Mouse (Mus musculus) midbrain, embryonic 11.5 days (tissue): Measurements from ENCODE around the gene Pfas. TPM values are rescaled to one million over a fixed set of nuclear protein-coding genes. Genes with fewer than 3 reads are reported as not detected.
"Not testable (repeated sequence)": the region's sequence is repeated elsewhere in the genome, so short reads cannot be mapped to it uniquely, and the experiment has no call there.

Experiments
- ATAC-seq: fragments of 200-750 bp; cut with Nextera tagmentation; 2 replicates; pipeline ENCODE4 v1.8.0; 2017; ENCODE audit warnings: moderate TSS enrichment, moderate library complexity; ENCODE audit not compliant: low FRiP score
- DNase-seq: peaks from one replicate; pipeline ENCODE4 v3.0.0; 2015; ENCODE audit warnings: low spot score; ENCODE audit errors: missing footprints
- H3K27ac ChIP-seq: fragments of 300-500 bp; sonication (generic); 2 replicates; pipeline ENCODE4 v1.5.1; 2014; ENCODE audit warnings: low read depth, low read length
- H3K27me3 ChIP-seq: fragments of 300-500 bp; sonication (generic); 2 replicates; pipeline ENCODE4 v1.6.1; 2014; ENCODE audit warnings: mild to moderate bottlenecking, low read length, moderate library complexity, mixed read lengths; ENCODE audit not compliant: control insufficient read depth, insufficient read depth
- H3K36me3 ChIP-seq: fragments of 300-500 bp; sonication (generic); 2 replicates; pipeline ENCODE4 v1.6.1; 2014; ENCODE audit warnings: mild to moderate bottlenecking, low read length, moderate library complexity, mixed read lengths; ENCODE audit not compliant: control insufficient read depth, insufficient read depth
- H3K4me1 ChIP-seq: fragments of 300-500 bp; sonication (generic); 2 replicates; pipeline ENCODE4 v1.6.1; 2014; ENCODE audit warnings: low read length; ENCODE audit not compliant: control insufficient read depth, insufficient read depth
- H3K4me2 ChIP-seq: fragments of 300-500 bp; sonication (generic); 2 replicates; pipeline ENCODE4 v1.6.1; 2014; ENCODE audit warnings: mild to moderate bottlenecking, moderate library complexity
- H3K4me3 ChIP-seq: fragments of 300-500 bp; sonication (generic); 2 replicates; pipeline ENCODE4 v1.5.1; 2014; ENCODE audit warnings: low read depth, low read length
- H3K9ac ChIP-seq: fragments of 300-500 bp; sonication (generic); 2 replicates; pipeline ENCODE4 v1.6.1; 2014; ENCODE audit warnings: low read length
- H3K9me3 ChIP-seq: fragments of 300-500 bp; sonication (generic); 2 replicates; pipeline ENCODE4 v1.6.1; 2016; ENCODE audit warnings: low read length; ENCODE audit not compliant: control insufficient read depth
- WGBS: fragments of 180-500 bp; shearing (Covaris S2); extraction: QIAGEN DNeasy Blood & Tissue Kit; methylation state at CpG from one replicate; pipeline ENCODE4 v1.1.7; 2014; 5-methylcytosine and 5-hydroxymethylcytosine counted together
- polyA plus RNA-seq: library from polyadenylated mRNA; unstranded; fragments of >200 nt; fragmentation: Nextera tagmentation; extraction: Ambion mirVana; gene quantifications from 2 replicates; pipeline ENCODE4 v1.2.1, GENCODE M21; 2014

Pfas gene
- polyA plus RNA-seq, 1 experiment from 2014 or later = 33.0 TPM

DNA sequence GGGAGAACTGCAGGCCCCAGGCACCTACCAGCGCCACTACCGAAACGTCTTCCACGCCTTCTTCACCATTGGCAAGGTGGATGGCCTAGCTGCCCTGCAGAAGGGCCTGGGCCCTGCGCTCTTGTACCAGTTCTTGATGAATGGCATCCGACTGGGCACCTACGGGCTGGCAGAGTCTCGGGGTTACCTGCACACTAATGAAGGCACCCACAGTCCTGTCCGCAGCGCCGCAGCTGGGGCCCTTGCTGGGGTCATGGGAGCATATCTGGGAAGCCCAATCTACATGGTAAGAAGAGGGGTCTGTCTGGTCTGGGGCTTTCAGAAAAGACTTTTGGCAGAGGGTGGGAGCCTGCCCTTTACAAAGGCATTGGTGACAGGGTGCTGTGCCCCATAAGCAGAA, 39.5 kb downstream of the Pfas start:
- Histone ChIP-seq H3K27me3 (no peaks in the 10 kb centered on the region; the same call in 1 of the 2 replicates), H3K9me3 (no peaks in the 10 kb centered on the region), H3K4me2 (no peak overlapping the region; the same call in 1 of the 2 replicates), H3K36me3 (no peaks in the 10 kb centered on the region), H3K27ac (no peak overlapping the region), H3K4me1 (peaks cover 6% of the 10 kb centered on the region), H3K9ac (no peak overlapping the region), H3K4me3 (no peak overlapping the region)
- whole genome bisulfite sequencing = 82% methylated on average over 11 of the region's 11 CpGs
- ATAC-seq (no peak), DNase-seq (peak; percentile 19)

GRCm38 (mm10) chr11:68967337-68968282, 40.6 kb downstream of the Pfas start, which contains the start of gene Slc25a35:
Gene Slc25a35 (plus strand): TSS chr11:68968131.
- H3K4me3 ChIP-seq = peak within 1 kb of the TSS; percentile 33
- DNase-seq = peak; percentile 95
- no peaks in the 10 kb centered on the region for H3K9me3 ChIP-seq
- peak within 1 kb of the TSS; percentile 50 for H3K9ac ChIP-seq
- peak; percentile 96 for ATAC-seq
- H3K4me2 ChIP-seq = peak within 1 kb of the TSS; percentile 77
- no peaks in the 10 kb centered on the region; the same call in 1 of the 2 replicates for H3K27me3 ChIP-seq
- under 1% methylated on average over 50 of the region's 50 CpGs for WGBS
- H3K36me3 ChIP-seq = no peaks in the 10 kb centered on the region
- H3K27ac ChIP-seq = no peak within 1 kb of the TSS
- peaks cover 2% of the 10 kb centered on the region; the same call in 1 of the 2 replicates for H3K4me1 ChIP-seq

GRCm38 (mm10) chr11:68966554-68966953, 41.7 kb downstream of the Pfas start:
- no peak overlapping the region for H3K9ac ChIP-seq
- no peaks in the 10 kb centered on the region; the same call in 1 of the 2 replicates for H3K27me3 ChIP-seq
- H3K4me2 ChIP-seq = no peak overlapping the region
- no peaks in the 10 kb centered on the region for H3K36me3 ChIP-seq
- 64% methylated on average over 1 of the region's 1 CpGs for WGBS
- peaks cover 2% of the 10 kb centered on the region; the same call in 1 of the 2 replicates for H3K4me1 ChIP-seq
- no peak overlapping the region for H3K27ac ChIP-seq
- DNase-seq = peak; percentile 69
- H3K4me3 ChIP-seq = no peak overlapping the region
- no peaks in the 10 kb centered on the region for H3K9me3 ChIP-seq
- no peak for ATAC-seq

DNA sequence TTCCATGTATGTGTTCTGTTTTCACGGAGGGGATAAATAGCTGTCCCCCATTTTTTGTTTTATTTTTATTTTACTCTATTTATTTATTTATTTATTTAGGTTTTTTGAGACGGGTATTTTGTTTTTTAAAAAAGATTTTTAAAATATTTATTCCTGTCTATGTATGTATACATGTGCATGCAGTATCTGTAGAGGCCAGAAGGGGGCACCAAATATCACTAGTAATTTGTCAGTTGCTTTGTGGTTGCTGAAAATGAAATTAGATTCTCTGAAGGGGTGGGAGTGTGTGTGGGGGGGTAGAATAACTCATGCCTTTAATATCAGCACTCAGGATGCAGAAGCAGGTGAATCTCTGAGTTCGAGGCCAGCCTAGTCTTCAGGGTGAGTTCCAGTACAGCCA, 42.4 kb downstream of the Pfas start:
- no peaks in the 10 kb centered on the region for H3K36me3 ChIP-seq
- H3K4me1 ChIP-seq = peaks cover 2% of the 10 kb centered on the region; the same call in 1 of the 2 replicates
- no peak overlapping the region for H3K4me3 ChIP-seq
- no peak overlapping the region for H3K27ac ChIP-seq
- H3K9ac ChIP-seq = no peak overlapping the region
- ATAC-seq = no peak
- H3K9me3 ChIP-seq = no peaks in the 10 kb centered on the region
- peak; percentile 94 for DNase-seq
- H3K4me2 ChIP-seq = no peak overlapping the region
- 32% methylated on average over 3 of the region's 3 CpGs for WGBS
- no peaks in the 10 kb centered on the region; the same call in 1 of the 2 replicates for H3K27me3 ChIP-seq

GRCm38 (mm10) chr11:68965050-68965449, 43.2 kb downstream of the Pfas start:
- H3K9ac ChIP-seq = no peak overlapping the region
- no peak overlapping the region for H3K4me2 ChIP-seq
- H3K36me3 ChIP-seq = no peaks in the 10 kb centered on the region
- peaks cover 2% of the 10 kb centered on the region; the same call in 1 of the 2 replicates for H3K4me1 ChIP-seq
- H3K27ac ChIP-seq = no peak overlapping the region
- no peak overlapping the region for H3K4me3 ChIP-seq
- DNase-seq (peak; percentile 12), ATAC-seq (no peak)
- no peaks in the 10 kb centered on the region for H3K9me3 ChIP-seq
- H3K27me3 ChIP-seq = no peaks in the 10 kb centered on the region; the same call in 1 of the 2 replicates

DNA sequence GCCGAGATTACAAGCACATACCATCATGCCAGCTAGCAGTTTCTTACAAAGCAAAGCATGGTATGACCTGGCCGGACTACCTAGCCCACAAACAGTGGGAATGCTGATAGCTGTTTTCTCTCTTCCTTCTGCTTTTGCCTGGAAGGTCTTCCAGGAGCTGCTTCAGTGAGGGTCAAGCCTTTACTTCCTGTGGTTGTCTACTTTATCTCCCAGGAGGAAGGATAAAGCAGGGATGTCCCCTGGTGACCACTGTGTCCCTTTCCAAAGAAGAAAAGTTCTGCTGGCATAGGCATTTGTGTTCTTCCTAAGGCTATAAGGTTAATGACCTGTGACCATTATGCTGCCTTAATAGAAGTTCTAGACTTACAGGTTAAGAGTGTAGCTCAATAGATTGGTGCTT, 44.9 kb downstream of the Pfas start:
- Histone ChIP-seq H3K9me3 (no peaks in the 10 kb centered on the region), H3K4me3 (no peak overlapping the region), H3K4me2 (no peak overlapping the region), H3K9ac (no peak overlapping the region), H3K4me1 (peaks cover 2% of the 10 kb centered on the region; the same call in 1 of the 2 replicates), H3K27me3 (no peaks in the 10 kb centered on the region; the same call in 1 of the 2 replicates), H3K27ac (no peak overlapping the region), H3K36me3 (no peaks in the 10 kb centered on the region)
- ATAC-seq = no peak
- 76% methylated on average over 2 of the region's 2 CpGs for WGBS
- no peak for DNase-seq

- H3K4me3 ChIP-seq, ATAC-seq, H3K36me3 ChIP-seq, H3K9me3 ChIP-seq, H3K4me2 ChIP-seq, H3K4me1 ChIP-seq, H3K27ac ChIP-seq, H3K27me3 ChIP-seq, H3K9ac ChIP-seq: not testable (repeated sequence)
- WGBS = 30% methylated on average over 11 of the region's 11 CpGs
- peak; percentile 26 for DNase-seq
Measured at GRCm38 (mm10) chr11:68962159-68962558, 46.1 kb downstream of the Pfas start.

DNA sequence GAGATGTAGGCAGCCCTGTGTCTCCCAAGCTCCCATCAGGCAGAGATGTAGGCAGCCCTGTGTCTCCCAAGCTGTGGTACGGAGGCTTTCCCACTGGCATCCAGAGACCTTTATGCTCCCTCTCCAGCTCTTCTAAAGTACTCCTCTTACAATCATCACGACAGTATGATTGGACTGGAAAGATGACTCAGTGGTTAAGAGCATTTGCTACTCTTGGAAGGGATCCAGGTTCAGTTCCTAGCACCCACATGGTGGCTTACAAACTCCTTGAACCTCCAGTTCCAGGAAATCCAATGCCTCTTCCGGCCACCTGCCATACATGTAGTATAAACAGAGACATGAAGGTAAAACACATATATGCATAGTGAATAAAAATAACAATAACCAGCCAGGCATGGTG, 46.7 kb downstream of the Pfas start:
- DNase-seq = peak; percentile 8

DNA sequence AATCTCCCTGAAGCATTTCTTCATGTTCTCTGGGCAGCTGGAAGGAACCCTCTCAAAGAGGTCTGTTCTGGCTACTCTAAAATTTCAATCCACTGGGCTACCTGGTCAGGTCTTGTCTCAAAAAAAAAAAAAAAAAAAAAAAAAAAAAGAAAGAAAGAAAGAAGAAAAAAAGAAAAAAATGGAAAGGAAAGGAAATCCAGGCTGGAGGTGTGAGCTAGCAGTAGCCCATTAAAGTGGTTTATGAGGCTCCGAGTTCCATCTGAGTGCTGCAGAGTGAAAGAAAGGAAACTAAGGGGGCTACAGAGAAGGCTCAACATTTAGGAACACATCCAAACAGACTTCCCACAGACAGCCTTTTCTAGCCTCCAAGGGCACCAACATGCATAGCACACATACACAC, 50.3 kb downstream of the Pfas start:
- H3K27me3 ChIP-seq = peaks cover 24% of the 10 kb centered on the region
- no peaks in the 10 kb centered on the region for H3K9me3 ChIP-seq
- no peak overlapping the region for H3K27ac ChIP-seq
- H3K36me3 ChIP-seq = no peaks in the 10 kb centered on the region
- DNase-seq (no peak), ATAC-seq (no peak)
- 85% methylated on average over 1 of the region's 1 CpGs for WGBS
- peaks cover 10% of the 10 kb centered on the region for H3K4me1 ChIP-seq
- H3K4me2 ChIP-seq = no peak overlapping the region
- no peak overlapping the region for H3K9ac ChIP-seq
- no peak overlapping the region for H3K4me3 ChIP-seq

More for the DNA sequence above, 46.7 kb downstream of the Pfas start:
- H3K27ac ChIP-seq = no peak overlapping the region
- H3K4me2 ChIP-seq = no peak overlapping the region
- no peak for ATAC-seq
- H3K36me3 ChIP-seq = no peaks in the 10 kb centered on the region
- no peaks in the 10 kb centered on the region for H3K4me1 ChIP-seq
- H3K27me3 ChIP-seq = peaks cover 4% of the 10 kb centered on the region; the same call in 1 of the 2 replicates
- H3K9ac ChIP-seq = no peak overlapping the region
- no peak overlapping the region for H3K4me3 ChIP-seq
- no peaks in the 10 kb centered on the region for H3K9me3 ChIP-seq
- 75% methylated on average over 3 of the region's 3 CpGs for WGBS
